Mouse (Mus musculus) small intestine, adult 2 months (tissue): Measurements from ENCODE around the gene Gtf2h3.

Experiments used
- CTCF ChIP-seq: fragments of 200-500 bp; IDR thresholded peaks from 2 replicates; pipeline ENCODE4 v1.5.1; 2012; ENCODE audit warnings: low read depth, mild to moderate bottlenecking, control low read depth, inconsistent platforms, low read length, moderate library complexity, mixed read lengths; ENCODE audit not compliant: insufficient replicate concordance, insufficient read length; ENCODE audit errors: extremely low read depth
- POLR2A ChIP-seq: fragments of 200-500 bp; IDR thresholded peaks from 2 replicates; pipeline ENCODE4 v1.6.1; 2012; ENCODE audit warnings: low read depth, mild to moderate bottlenecking, control low read depth, inconsistent platforms, low read length, moderate library complexity

DNA sequence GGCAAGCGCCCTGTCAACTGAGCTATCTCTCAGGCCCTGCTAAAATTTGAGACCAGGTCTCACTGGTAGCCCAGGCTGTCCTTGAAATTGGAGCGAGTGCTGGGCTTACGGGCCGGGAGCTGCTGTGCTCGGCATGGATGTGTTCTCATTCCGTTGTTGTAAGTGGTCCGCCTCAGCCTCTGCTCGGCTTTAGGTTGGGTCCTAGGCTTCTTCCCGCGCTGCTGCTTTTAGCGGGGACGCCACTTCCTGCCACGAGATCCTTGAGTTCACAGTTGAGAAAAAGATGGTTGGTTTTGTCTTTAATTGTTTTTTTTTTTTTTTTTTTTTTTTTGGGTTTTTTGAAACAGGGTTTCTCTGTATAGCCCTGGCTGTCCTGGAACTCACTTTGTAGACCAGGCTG is 58.9 kb downstream of the Gtf2h3 start:
- TF ChIP-seq CTCF, result no peak
- TF ChIP-seq POLR2A, result no peak
